Mouse (Mus musculus): ENCODE results near the gene Arhgap25.

- TF ChIP-seq POLR2A (IDR thresholded peaks at IDR 0.05; ENCODE audit: borderline replicate concordance, extremely low read depth, insufficient read depth, insufficient read length, poor library complexity, severe bottlenecking) (no peak), CTCF (IDR thresholded peaks at IDR 0.05; ENCODE audit: borderline replicate concordance, extremely low read depth, insufficient read depth, insufficient read length) (peak; percentile 96)
These were observed 66.8 kb downstream of the Arhgap25 start for GRCm38 (mm10) chr6:87466221-87466620.

Data from brain, embryonic 14.5 days (tissue).